Mouse (Mus musculus) liver, adult (tissue): ENCODE results near the gene Spint2.

Experiments used
- GATA4 ChIP-seq: IDR thresholded peaks from 2 replicates; pipeline ENCODE4 v1.6.1; 2014; ENCODE audit warnings: mild to moderate bottlenecking, low read length; ENCODE audit not compliant: insufficient replicate concordance

Spint2 gene

DNA sequence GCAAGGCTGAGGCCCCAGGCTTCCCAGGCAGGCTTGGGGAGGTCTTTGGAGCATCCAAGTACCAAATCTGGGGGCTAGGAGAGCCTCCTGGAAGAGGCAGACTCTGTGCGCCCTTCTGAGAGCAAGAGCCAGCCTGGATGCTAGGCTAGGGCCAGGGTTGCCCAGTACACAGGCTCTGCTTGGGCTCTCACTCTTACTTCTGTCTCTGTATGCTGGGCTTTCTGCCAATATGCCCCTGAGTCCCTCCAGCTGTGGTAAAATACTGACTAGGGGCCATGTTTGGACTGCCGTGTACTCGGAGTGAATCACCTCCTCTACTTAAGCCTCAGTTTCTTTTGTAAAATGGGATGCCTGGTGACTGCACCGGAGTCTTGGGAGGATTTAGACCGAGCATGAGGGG, 35.7 kb downstream of the Spint2 start:
- no peak for TF ChIP-seq GATA4

- no peak for TF ChIP-seq GATA4
Measured at GRCm38 (mm10) chr7:29244732-29245416, 36.8 kb downstream of the Spint2 start.

DNA sequence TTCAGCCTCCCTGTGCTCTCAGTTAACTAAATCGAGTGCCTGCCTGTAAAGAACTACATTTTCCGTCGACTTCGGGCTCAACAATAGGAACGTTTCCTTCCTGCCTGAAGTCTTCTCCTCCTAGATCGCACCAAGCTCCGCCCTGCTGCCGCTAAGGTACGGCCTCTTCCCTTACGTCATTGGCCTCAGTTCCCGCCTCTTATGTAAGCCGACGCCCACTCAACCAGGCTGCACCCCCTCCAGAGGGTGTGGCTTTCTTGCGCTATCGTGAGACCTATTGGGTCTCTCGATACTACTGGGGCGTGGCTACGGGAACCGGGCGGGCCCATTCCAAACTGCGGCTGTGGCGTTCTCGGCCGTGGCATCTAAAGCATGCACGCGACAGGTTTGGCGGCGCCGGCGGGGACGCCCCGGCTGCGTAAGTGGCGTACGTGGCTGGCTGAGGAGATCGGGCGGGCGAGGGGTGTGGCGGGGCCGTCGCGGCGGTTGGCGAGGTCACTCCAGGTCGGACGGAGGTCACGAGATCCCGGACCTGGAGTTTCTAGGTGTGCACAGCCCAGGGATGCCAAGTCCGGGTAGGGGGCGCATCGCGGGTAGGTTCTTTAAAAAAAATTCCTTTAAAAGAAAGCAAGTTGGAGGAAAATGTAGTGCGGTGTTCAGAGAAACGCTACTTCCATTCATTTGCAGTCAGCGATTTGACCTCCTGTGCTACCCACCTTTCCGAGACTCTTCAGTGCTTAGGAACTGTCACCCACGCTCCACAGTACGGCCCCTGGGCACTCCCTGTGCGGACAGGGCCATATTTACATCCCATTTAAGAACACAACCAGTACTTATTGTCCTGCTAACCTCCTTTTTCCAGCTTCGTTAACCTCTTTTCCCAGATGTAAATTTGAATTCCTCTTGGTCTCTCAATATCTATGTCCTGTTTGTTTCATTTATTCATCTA, 43.4 kb downstream of the Spint2 start, which contains the start of gene Yif1b:
TSS of gene Yif1b (plus strand) at position 311 of the 949 bp plus-strand sequence.
- peak; percentile 89; the same call in 1 of the 2 replicates for TF ChIP-seq GATA4

DNA sequence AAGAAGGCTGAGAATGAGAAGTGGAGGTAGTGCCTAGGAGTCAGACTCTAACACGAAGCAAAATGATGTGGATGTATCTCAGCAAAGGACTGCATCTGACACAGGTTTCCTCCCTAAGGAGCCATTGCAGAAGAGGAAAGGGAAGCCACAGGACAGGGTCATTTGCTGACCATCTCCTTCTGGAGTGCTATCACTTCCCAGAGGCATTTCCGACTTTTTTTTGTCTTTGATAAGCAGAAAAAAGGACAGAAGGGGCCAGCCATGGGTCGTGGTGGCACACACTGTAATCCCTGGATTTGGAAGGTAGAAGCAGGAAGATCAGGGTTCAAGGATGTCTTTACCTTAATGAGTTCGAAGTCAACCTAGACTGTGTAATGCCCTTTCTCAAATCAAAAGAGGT, 45.1 kb downstream of the Spint2 start:
- peak; percentile 98 for TF ChIP-seq GATA4

DNA sequence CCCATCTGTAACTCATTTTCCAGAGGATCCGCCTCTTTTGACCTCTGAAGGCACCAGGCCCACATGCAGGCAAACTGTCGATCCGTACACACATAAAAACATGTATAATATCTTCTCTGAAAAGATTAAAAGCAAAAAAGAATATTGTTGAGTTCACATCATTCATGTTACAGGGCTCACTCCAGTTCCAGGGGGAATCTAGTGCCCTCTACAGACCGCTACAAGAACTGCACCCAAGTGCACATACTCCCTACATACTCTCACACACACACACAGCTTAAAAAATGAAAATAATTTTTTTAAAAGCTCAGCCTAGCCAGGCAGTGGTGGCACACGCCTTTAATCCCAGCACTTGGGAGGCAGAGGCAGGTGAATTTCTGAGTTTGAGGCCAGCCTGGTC, 47.1 kb downstream of the Spint2 start:
- no peak for TF ChIP-seq GATA4

DNA sequence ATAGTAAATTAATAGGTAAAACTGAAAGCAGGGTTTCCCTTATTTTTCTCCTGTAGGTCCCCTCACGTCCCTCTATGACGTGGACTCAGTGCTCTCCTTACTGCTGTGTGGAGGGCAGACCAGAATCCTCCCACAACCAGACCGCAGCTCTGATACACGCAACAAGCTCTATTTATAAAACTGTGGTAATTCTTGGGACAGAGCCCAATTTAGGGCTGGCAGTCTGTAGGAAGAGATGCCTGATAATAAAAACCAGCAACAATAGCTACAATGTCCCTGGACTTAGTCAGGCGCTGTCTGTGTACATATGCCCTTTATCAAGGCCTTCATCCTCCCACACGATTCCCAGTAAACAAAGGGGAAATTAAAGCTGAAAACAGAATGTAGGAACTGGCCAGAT, 48.0 kb downstream of the Spint2 start:
- peak; percentile 91 for TF ChIP-seq GATA4

DNA sequence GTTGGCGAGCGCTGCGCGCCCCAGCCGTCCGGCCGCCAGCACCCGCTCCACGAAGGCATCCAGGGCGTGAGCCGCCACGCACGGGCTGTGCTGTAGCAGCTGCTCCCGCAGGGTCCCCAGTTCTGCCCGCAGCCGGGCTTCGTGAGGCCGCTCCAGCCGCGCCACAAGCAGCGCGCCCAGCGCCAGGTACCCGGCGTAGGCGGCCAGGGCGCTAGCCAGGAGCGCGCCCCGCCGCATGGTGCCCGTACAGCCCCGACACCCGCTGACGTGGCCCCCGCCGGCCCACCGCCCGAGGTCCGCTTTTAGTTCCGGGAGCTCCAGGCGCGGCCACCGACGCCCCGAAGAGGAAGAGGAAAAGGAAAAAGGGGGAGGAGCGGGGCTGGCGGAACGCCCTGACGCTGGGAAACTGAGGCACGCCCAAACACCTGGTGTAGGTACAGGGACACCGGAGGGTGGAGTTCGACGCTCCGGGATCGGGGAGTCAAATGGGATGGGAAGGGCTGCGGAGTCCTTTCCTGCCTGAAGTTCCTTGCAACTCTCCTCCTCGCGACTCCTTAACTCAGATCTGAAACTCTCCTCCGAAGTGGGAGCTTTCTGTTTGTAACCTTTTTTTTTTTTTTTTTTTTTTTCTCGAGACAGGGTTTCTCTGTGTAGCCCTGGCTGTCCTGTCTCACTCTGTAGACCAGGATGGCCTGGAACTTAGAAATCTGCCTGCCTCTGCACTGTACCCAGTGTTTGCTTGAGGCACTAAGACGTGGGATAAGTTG, 49.3 kb downstream of the Spint2 start, which contains the start of gene Kcnk6:
TSS of gene Kcnk6 (minus strand) at position 269 of the 767 bp plus-strand sequence.
- TF ChIP-seq GATA4: peak; percentile 10; the same call in 1 of the 2 replicates

GRCm38 (mm10) chr7:29231517-29231916, 50.2 kb downstream of the Spint2 start:
- peak; percentile 43; the same call in 1 of the 2 replicates for TF ChIP-seq GATA4

GRCm38 (mm10) chr7:29230560-29230959, 51.2 kb downstream of the Spint2 start:
- TF ChIP-seq GATA4: peak; percentile 99

DNA sequence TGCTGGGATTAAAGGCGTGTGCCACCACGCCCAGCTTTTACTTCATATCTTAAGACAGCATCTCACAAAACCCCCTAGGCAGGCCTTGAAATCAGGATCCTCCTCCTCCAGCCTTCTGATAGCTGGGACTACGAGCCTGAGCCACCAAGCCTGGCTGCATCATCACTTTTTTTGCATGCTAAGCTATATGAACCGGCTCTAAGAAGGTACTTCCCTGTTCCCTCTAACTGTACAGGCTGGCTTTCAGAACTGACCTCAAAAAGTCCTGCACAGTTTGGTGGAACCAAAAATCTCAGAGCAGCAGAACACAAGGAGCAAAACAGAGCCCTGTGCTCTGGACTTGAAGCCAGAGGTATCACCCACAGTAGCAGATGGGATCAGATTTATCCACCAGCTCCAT, 53.5 kb downstream of the Spint2 start:
- no peak for TF ChIP-seq GATA4

- TF ChIP-seq GATA4: no peak
Measured at GRCm38 (mm10) chr7:29225520-29225919, 56.2 kb downstream of the Spint2 start.

- TF ChIP-seq GATA4: no peak
Measured at GRCm38 (mm10) chr7:29224756-29225394, 56.8 kb downstream of the Spint2 start.

- TF ChIP-seq GATA4: no peak
Measured at GRCm38 (mm10) chr7:29214846-29215245, 66.9 kb downstream of the Spint2 start.

DNA sequence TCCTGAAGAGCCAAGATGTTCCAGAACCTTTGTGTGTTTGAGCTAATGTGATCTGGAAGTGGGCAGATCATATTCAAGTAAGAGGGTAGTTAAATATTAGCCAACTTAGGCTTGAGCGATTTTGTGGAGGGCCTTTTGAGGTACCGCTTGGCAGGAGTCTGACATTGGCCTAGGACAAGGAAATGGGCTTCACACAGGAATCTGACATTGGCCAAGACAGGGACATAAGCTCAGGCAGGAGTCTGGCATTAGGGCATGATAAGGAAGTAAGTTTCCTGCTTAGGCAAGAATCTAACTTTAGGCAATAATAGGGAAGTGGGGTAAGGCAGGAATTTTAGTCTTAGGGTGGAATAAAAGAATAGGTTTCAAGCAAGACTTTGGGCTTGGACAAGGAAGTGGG, 67.5 kb downstream of the Spint2 start:
- TF ChIP-seq GATA4: no peak

DNA sequence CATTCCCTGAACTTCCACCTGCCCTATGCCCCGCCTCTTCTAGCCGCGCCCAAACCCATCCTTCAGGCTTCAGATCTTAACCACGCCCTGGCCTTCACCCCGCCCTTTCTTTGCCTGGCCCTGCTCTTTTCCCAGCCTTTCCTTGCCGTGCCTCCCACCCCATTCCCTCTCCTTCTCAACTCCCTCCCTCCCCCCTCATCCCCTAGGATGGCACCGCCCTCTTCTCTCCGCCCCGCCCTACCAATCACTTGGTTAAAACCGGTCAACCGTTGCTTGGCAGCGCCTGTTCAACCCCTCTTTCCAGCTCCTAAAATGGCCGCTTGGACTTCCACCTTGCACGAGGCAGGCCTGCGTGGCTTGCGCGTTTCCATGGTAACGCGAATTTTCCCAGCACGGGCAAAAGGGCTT, 68.0 kb downstream of the Spint2 start, which contains the start of gene Catsperg1:
TSS of gene Catsperg1 (minus strand) at position 361 of the 408 bp plus-strand sequence.
- TF ChIP-seq GATA4: no peak

GRCm38 (mm10) chr7:29212199-29212765, 69.4 kb downstream of the Spint2 start:
- TF ChIP-seq GATA4: no peak
